Mouse (Mus musculus): ENCODE measurements at regions not wholly inside any gene's neighbourhood (a gene's known extent, or its start where the extent isn't known, plus 50 kb on each side); places are given as distances from the start of the nearest gene placed in this dataset.

- H3K4me3 ChIP-seq (ENCODE audit: low read depth, low read length), result no peak overlapping the region
- H3K9ac ChIP-seq (replicated peaks), result no peak overlapping the region
- WGBS (ENCODE audit: insufficient replicate concordance), result 73% methylated on average over 3 of the region's 3 CpGs
- H3K4me2 ChIP-seq (ENCODE audit: low read depth, low read length), result no peak overlapping the region
- ATAC-seq, result no peak
- TF ChIP-seq EP300 (IDR thresholded peaks at IDR 0.05; ENCODE audit: low read depth) (no peak), CTCF (IDR thresholded peaks at IDR 0.05; ENCODE audit: low read depth) (no peak)
- no peaks in the 10 kb centered on the region for H3K9me3 ChIP-seq (ENCODE audit: low read length)
- H3K27ac ChIP-seq (ENCODE audit: low read depth), result no peak overlapping the region
- H3K4me1 ChIP-seq (ENCODE audit: insufficient read depth), result no peaks in the 10 kb centered on the region
- H3K36me3 ChIP-seq (replicated peaks; ENCODE audit: insufficient read depth, low read length), result no peaks in the 10 kb centered on the region
- DNase-seq, result no peak
- H3K27me3 ChIP-seq (ENCODE audit: insufficient read depth, low read length), result no peaks in the 10 kb centered on the region
These were observed 153.0 kb downstream of the Pax1 start for GRCm38 (mm10) chr2:147514748-147515147.

GRCm38 (mm10) chr2:147503962-147504361 lies 142.2 kb downstream of the Pax1 start:
- H3K4me1 ChIP-seq (ENCODE audit: insufficient read depth), result no peaks in the 10 kb centered on the region
- TF ChIP-seq EP300 (IDR thresholded peaks at IDR 0.05; ENCODE audit: low read depth) (no peak), CTCF (IDR thresholded peaks at IDR 0.05; ENCODE audit: low read depth) (no peak)
- no peak overlapping the region for H3K4me2 ChIP-seq (ENCODE audit: low read depth, low read length)
- 53% methylated on average over 4 of the region's 4 CpGs for whole genome bisulfite sequencing (ENCODE audit: insufficient replicate concordance)
- H3K9ac ChIP-seq (replicated peaks), result no peak overlapping the region
- no peak overlapping the region for H3K27ac ChIP-seq (ENCODE audit: low read depth)
- H3K36me3 ChIP-seq (replicated peaks; ENCODE audit: insufficient read depth, low read length), result no peaks in the 10 kb centered on the region
- H3K9me3 ChIP-seq (ENCODE audit: low read length), result no peaks in the 10 kb centered on the region
- ATAC-seq (no peak), DNase-seq (no peak)
- no peak overlapping the region for H3K4me3 ChIP-seq (ENCODE audit: low read depth, low read length)
- H3K27me3 ChIP-seq (ENCODE audit: insufficient read depth, low read length), result no peaks in the 10 kb centered on the region

GRCm38 (mm10) chr2:147498731-147499130 lies 137.0 kb downstream of the Pax1 start:
- no peak for TF ChIP-seq CTCF (IDR thresholded peaks at IDR 0.05; ENCODE audit: low read depth)
- TF ChIP-seq EP300 (IDR thresholded peaks at IDR 0.05; ENCODE audit: low read depth), result no peak
- Histone ChIP-seq H3K27me3 (ENCODE audit: insufficient read depth, low read length) (no peaks in the 10 kb centered on the region), H3K9me3 (ENCODE audit: low read length) (no peaks in the 10 kb centered on the region), H3K36me3 (replicated peaks; ENCODE audit: insufficient read depth, low read length) (no peaks in the 10 kb centered on the region), H3K9ac (replicated peaks) (no peak overlapping the region), H3K27ac (ENCODE audit: low read depth) (no peak overlapping the region), H3K4me2 (ENCODE audit: low read depth, low read length) (no peak overlapping the region), H3K4me1 (ENCODE audit: insufficient read depth) (no peaks in the 10 kb centered on the region), H3K4me3 (ENCODE audit: low read depth, low read length) (no peak overlapping the region)
- 74% methylated on average over 1 of the region's 1 CpGs for WGBS (ENCODE audit: insufficient replicate concordance)
- ATAC-seq (no peak), DNase-seq (no peak)

GRCm38 (mm10) chr2:147455932-147456331 lies 94.2 kb downstream of the Pax1 start:
- Histone ChIP-seq H3K4me2 (ENCODE audit: low read depth, low read length) (no peak overlapping the region), H3K4me3 (ENCODE audit: low read depth, low read length) (no peak overlapping the region), H3K9ac (replicated peaks) (no peak overlapping the region), H3K9me3 (ENCODE audit: low read length) (no peaks in the 10 kb centered on the region), H3K36me3 (replicated peaks; ENCODE audit: insufficient read depth, low read length) (no peaks in the 10 kb centered on the region), H3K27ac (ENCODE audit: low read depth) (no peak overlapping the region), H3K27me3 (ENCODE audit: insufficient read depth, low read length) (no peaks in the 10 kb centered on the region), H3K4me1 (ENCODE audit: insufficient read depth) (no peaks in the 10 kb centered on the region)
- DNase-seq (no peak), ATAC-seq (no peak)
- TF ChIP-seq EP300 (IDR thresholded peaks at IDR 0.05; ENCODE audit: low read depth) (no peak), CTCF (IDR thresholded peaks at IDR 0.05; ENCODE audit: low read depth) (no peak)
- 45% methylated on average over 5 of the region's 5 CpGs for WGBS (ENCODE audit: insufficient replicate concordance)

- ATAC-seq (no peak), DNase-seq (no peak)
- Histone ChIP-seq H3K4me1 (ENCODE audit: insufficient read depth) (no peaks in the 10 kb centered on the region), H3K9ac (replicated peaks) (no peak overlapping the region), H3K27ac (ENCODE audit: low read depth) (no peak overlapping the region), H3K36me3 (replicated peaks; ENCODE audit: insufficient read depth, low read length) (no peaks in the 10 kb centered on the region), H3K9me3 (ENCODE audit: low read length) (no peaks in the 10 kb centered on the region), H3K4me2 (ENCODE audit: low read depth, low read length) (no peak overlapping the region), H3K27me3 (ENCODE audit: insufficient read depth, low read length) (no peaks in the 10 kb centered on the region), H3K4me3 (ENCODE audit: low read depth, low read length) (no peak overlapping the region)
- no peak for TF ChIP-seq EP300 (IDR thresholded peaks at IDR 0.05; ENCODE audit: low read depth)
- no peak for TF ChIP-seq CTCF (IDR thresholded peaks at IDR 0.05; ENCODE audit: low read depth)
- WGBS (ENCODE audit: insufficient replicate concordance), result 46% methylated on average over 16 of the region's 18 CpGs
These were observed 92.9 kb downstream of the Pax1 start for GRCm38 (mm10) chr2:147454362-147455257.
